Mouse (Mus musculus) heart, embryonic 14.5 days (tissue): ENCODE data around the gene 2610301B20Rik. TPM values are rescaled to one million over a fixed set of nuclear protein-coding genes. Genes with fewer than 3 reads are reported as not detected.
"Not testable (repeated sequence)": the region's sequence is repeated elsewhere in the genome, so short reads cannot be mapped to it uniquely, and the experiment has no call there.

Experiments
- ATAC-seq: fragments of 200-750 bp; cut with Nextera tagmentation; 2 replicates; pipeline ENCODE4 v1.8.0; 2017; ENCODE audit warnings: low read depth, moderate TSS enrichment; ENCODE audit not compliant: insufficient number of reproducible peaks, insufficient read depth, low FRiP score
- H3K27ac ChIP-seq, 2 experiments: fragments of 200-500 bp in 1 of 2; fragments of 300-500 bp in 1 of 2; sonication (generic) in 1 of 2; replicated peaks in 1 of 2; 2 replicates each; pipeline ENCODE4 v1.5.1; 2012 to 2014; ENCODE audit warnings: low read depth in 2 of 2, low read length in 2 of 2, control low read depth in 1 of 2, mild to moderate bottlenecking in 1 of 2, mixed read lengths in 1 of 2; ENCODE audit not compliant: control insufficient read depth in 1 of 2, insufficient read depth in 1 of 2
- H3K27me3 ChIP-seq: fragments of 300-500 bp; sonication (generic); 2 replicates; pipeline ENCODE4 v1.6.1; 2014; ENCODE audit warnings: mild to moderate bottlenecking, low read length, control low read depth; ENCODE audit not compliant: control insufficient read depth, insufficient read depth
- H3K36me3 ChIP-seq: fragments of 300-500 bp; sonication (generic); 2 replicates; pipeline ENCODE4 v1.6.1; 2014; ENCODE audit warnings: mild to moderate bottlenecking, control low read depth, low read length, mixed read lengths; ENCODE audit not compliant: control insufficient read depth, insufficient read depth
- H3K4me1 ChIP-seq, 2 experiments: fragments of 200-500 bp in 1 of 2; fragments of 300-500 bp in 1 of 2; sonication (generic) in 1 of 2; 2 replicates each; pipeline ENCODE4 v1.6.1; 2012 to 2014; ENCODE audit warnings: low read length in 2 of 2, control low read depth in 1 of 2, mixed read lengths in 1 of 2; ENCODE audit not compliant: control insufficient read depth in 2 of 2, insufficient read depth in 2 of 2
- H3K4me2 ChIP-seq: fragments of 300-500 bp; sonication (generic); 2 replicates; pipeline ENCODE4 v1.6.1; 2014; ENCODE audit warnings: mild to moderate bottlenecking, low read length
- H3K4me3 ChIP-seq, 2 experiments: fragments of 200-500 bp in 1 of 2; fragments of 300-500 bp in 1 of 2; sonication (generic) in 1 of 2; 2 replicates each; pipeline ENCODE4 v1.5.1; 2012 to 2014; ENCODE audit warnings: low read length in 2 of 2, mild to moderate bottlenecking in 2 of 2, control low read depth in 1 of 2, low read depth in 1 of 2, moderate library complexity in 1 of 2; ENCODE audit not compliant: control insufficient read depth in 1 of 2, insufficient read depth in 1 of 2
- H3K9ac ChIP-seq: fragments of 300-500 bp; sonication (generic); 2 replicates; pipeline ENCODE4 v1.6.1; 2014; ENCODE audit warnings: mild to moderate bottlenecking, low read length
- H3K9me3 ChIP-seq: fragments of 300-500 bp; sonication (generic); 2 replicates; pipeline ENCODE4 v1.6.1; 2016; ENCODE audit warnings: low read length, control low read depth; ENCODE audit not compliant: control insufficient read depth
- WGBS: fragments of 180-500 bp; shearing (Covaris S2); extraction: QIAGEN DNeasy Blood & Tissue Kit; methylation state at CpG from one replicate; pipeline ENCODE4 v1.1.7; 2014; 5-methylcytosine and 5-hydroxymethylcytosine counted together
- polyA plus RNA-seq: library from polyadenylated mRNA; unstranded; fragments of >200 nt; fragmentation: Nextera tagmentation; extraction: Ambion mirVana; gene quantifications from 2 replicates; pipeline ENCODE4 v1.2.1, GENCODE M21; 2014

The 2610301B20Rik gene
- polyA plus RNA-seq, 1 experiment from 2014 or later, result 24.7 TPM

DNA sequence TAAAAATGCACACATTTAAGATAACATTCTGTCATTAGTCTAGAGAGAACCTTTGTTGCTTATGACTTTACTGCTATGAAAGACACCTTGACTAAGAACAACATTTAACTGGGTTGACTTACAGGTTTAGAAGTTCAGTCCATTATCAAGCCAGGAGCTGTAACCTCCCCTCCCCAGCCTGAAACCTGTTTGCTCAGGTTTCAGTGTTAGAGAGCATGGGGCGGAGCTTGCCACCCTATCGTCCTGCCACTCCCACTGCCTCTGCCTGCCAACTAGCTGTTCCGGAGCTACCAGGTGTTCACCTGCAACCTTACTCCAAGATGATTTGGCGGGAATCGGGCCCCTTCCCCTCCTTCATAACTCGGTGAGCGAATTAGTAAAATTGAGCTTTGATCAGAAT, 37.1 kb downstream of the 2610301B20Rik start:
- not testable (repeated sequence) for H3K27ac ChIP-seq, H3K4me3 ChIP-seq, H3K4me1 ChIP-seq, H3K27me3 ChIP-seq, H3K36me3 ChIP-seq, H3K9me3 ChIP-seq, ATAC-seq, H3K9ac ChIP-seq, H3K4me2 ChIP-seq
- WGBS, result 45% methylated on average over 7 of the region's 7 CpGs

DNA sequence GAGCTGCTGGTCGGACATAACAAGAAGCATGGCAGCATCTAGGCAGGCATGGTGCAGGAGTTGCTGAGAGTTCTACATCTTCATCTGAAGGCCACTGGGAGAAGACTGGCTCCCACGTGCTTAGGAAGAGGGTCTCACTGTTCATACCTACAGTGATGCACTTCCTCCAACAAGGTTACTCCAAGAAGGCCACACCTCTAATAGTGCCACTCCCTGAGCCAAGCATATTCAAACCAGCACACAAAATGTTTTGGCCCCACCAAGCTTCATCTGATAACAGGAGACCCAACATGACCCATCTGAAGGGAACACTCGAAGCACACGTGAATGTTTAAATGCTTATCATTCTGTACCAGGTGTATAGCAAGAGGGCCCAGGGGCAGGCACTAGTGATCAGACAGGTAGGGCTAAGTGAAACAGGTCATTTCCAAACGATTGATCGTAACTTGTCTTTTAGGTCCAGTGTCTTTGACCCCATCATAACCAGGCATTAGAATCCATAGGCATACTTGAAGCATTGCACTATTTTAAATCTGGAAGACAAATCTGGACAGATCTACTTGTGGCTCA, 37.7 kb downstream of the 2610301B20Rik start:
- Histone ChIP-seq H3K4me3 (no peak overlapping the region), H3K27ac (no peak overlapping the region), H3K9ac (no peak overlapping the region), H3K9me3 (no peaks in the 10 kb centered on the region), H3K36me3 (no peaks in the 10 kb centered on the region), H3K4me1 (no peaks in the 10 kb centered on the region), H3K27me3 (no peaks in the 10 kb centered on the region), H3K4me2 (no peak overlapping the region)
- ATAC-seq, result no peak
- WGBS, result 76% methylated on average over 6 of the region's 6 CpGs

DNA sequence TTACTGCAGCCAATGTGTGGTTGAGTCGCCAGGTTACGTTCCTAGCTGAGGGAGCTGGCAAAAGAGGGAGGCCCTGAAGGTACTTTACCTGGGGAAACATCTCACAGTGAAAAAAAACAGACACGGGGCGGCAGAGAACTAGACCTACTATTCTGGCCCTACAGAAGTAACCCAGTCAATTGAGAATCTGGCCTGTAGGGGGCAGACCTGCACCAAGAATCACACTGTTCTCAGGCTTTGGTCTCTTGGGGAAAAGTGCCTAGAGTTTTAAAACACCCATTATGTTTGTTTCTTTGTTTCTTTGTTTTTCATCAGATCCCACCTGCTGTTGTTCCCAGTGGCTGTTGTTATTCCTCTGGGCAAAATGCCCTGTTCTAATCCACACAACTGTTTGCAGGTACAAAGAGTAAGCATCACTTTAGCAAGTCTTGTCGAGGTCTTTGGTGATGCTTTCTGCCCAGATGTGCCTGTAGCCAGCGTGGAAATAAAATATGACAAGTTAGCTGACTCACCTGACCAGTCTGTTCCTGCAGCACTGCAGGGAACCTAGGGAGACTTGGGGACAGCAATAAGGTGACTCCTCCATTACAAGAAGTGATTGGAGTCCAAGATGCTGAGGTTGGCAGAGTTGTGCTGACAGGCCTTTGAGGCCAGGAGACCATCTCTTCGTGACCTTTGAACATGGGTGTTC, 38.5 kb downstream of the 2610301B20Rik start:
- no peak overlapping the region for H3K27ac ChIP-seq
- no peaks in the 10 kb centered on the region for H3K4me1 ChIP-seq
- no peaks in the 10 kb centered on the region for H3K36me3 ChIP-seq
- no peak overlapping the region for H3K4me2 ChIP-seq
- no peaks in the 10 kb centered on the region for H3K27me3 ChIP-seq
- no peak overlapping the region for H3K4me3 ChIP-seq
- no peaks in the 10 kb centered on the region for H3K9me3 ChIP-seq
- no peak overlapping the region for H3K9ac ChIP-seq
- ATAC-seq, result no peak
- WGBS, result 32% methylated on average over 7 of the region's 7 CpGs

DNA sequence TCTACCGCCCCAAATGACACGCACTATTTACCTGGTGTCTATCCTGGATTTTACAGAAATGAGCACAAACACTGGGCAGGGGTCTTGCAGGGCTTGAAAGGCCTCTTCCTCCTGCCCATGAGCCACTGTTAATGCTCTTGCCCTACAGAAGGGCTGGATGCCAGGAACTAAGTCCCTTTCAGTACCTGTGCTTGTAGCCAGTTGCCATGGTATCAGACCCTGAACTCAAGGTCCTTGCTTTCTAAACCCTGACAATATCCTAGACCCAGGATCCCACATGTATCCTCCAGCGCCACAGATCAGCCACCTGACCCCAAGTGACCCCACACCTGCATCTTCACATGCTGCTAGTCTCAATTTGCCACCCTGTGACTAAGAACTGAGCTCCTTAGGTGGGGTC, 39.1 kb downstream of the 2610301B20Rik start:
- no peak overlapping the region for H3K27ac ChIP-seq

DNA sequence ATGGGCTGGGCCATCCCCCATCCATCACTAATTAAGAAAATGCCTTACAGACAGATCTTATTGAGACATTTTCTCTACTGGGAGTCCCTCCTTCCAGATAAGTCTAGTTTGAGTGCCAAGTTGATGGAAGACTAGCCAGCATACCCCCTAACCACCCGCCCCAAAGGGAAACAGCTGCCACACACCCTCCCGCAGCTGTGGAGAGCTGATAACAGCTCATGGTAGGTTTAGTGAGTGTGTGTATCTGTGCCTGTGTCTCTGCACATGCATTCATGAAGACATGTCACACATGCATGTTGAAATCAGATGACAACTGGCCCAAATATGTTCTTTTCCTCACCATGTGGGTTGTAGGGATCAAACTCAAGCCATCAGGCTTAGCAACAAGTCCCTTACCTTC, 40.5 kb downstream of the 2610301B20Rik start:
- Histone ChIP-seq H3K9ac (no peak overlapping the region), H3K27ac (no peak overlapping the region), H3K36me3 (no peaks in the 10 kb centered on the region), H3K4me1 (peaks cover 13 to 15% of the 10 kb centered on the region in 2 experiments), H3K4me3 (no peak overlapping the region), H3K9me3 (no peaks in the 10 kb centered on the region), H3K27me3 (no peaks in the 10 kb centered on the region), H3K4me2 (no peak overlapping the region)
- ATAC-seq, result no peak
- WGBS, result 49% methylated on average over 2 of the region's 2 CpGs

More for the DNA sequence above, 39.1 kb downstream of the 2610301B20Rik start:
- H3K36me3 ChIP-seq, result no peaks in the 10 kb centered on the region
- peaks cover 2 to 5% of the 10 kb centered on the region in 2 experiments; a peak in 3 of 4 replicates for H3K4me1 ChIP-seq
- no peaks in the 10 kb centered on the region for H3K27me3 ChIP-seq
- H3K9ac ChIP-seq, result no peak overlapping the region
- no peak overlapping the region for H3K4me3 ChIP-seq
- H3K9me3 ChIP-seq, result no peaks in the 10 kb centered on the region
- ATAC-seq, result no peak
- WGBS, result 87% methylated on average over 3 of the region's 3 CpGs
- no peak overlapping the region for H3K4me2 ChIP-seq

DNA sequence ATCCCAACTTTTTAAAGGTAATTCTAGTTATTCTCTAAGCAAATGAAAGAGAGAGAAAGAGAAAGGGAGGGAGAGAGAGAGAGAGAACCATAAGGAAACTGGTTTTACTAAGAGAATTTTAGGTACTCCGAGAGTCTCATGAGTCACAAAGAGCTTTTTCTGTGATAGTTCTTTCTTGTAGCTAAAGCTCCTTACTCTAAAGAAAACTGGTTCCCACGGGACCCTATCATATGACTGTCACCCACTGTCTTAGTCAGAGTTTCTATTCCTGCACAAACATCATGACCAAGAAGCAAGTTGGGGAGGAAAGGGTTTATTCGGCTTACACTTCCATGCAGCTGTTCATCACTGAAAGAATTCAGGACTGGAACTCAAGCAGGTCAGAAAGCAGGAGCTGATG, 41.0 kb downstream of the 2610301B20Rik start:
- no peaks in the 10 kb centered on the region for H3K36me3 ChIP-seq
- no peaks in the 10 kb centered on the region for H3K9me3 ChIP-seq
- H3K4me1 ChIP-seq, result peaks cover 13 to 19% of the 10 kb centered on the region in 2 experiments
- ATAC-seq, result no peak
- no peak overlapping the region for H3K4me3 ChIP-seq
- no peak overlapping the region for H3K9ac ChIP-seq
- H3K27me3 ChIP-seq, result no peaks in the 10 kb centered on the region
- H3K27ac ChIP-seq, result no peak overlapping the region
- 72% methylated on average over 3 of the region's 3 CpGs for WGBS
- H3K4me2 ChIP-seq, result no peak overlapping the region

DNA sequence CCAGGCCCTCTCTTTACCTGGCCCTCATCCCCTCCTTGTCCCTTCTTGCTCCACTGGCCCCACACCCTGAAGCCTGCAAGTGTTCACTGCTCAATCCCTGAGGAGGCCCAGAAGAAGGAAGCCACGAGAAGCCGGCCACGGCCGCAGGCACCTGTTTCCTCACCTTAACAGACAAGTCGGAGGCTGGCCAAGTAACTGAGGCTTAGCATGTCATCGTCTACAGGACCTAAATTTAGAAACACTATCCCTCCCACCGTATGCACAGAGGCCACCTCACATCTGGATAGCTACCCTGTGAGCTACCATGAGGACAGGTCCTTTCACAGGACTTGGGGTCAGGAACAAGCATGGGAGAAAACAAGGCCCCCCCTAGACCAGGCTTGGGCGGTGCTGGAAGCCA, 44.1 kb downstream of the 2610301B20Rik start:
- H3K4me2 ChIP-seq, result no peak overlapping the region
- no peaks in the 10 kb centered on the region for H3K36me3 ChIP-seq
- 41% methylated on average over 8 of the region's 8 CpGs for WGBS
- H3K4me3 ChIP-seq, result no peak overlapping the region
- no peaks in the 10 kb centered on the region for H3K27me3 ChIP-seq
- no peak for ATAC-seq
- H3K9ac ChIP-seq, result no peak overlapping the region
- H3K4me1 ChIP-seq, result peaks cover 17 to 23% of the 10 kb centered on the region in 2 experiments
- no peaks in the 10 kb centered on the region for H3K9me3 ChIP-seq
- no peak overlapping the region for H3K27ac ChIP-seq

DNA sequence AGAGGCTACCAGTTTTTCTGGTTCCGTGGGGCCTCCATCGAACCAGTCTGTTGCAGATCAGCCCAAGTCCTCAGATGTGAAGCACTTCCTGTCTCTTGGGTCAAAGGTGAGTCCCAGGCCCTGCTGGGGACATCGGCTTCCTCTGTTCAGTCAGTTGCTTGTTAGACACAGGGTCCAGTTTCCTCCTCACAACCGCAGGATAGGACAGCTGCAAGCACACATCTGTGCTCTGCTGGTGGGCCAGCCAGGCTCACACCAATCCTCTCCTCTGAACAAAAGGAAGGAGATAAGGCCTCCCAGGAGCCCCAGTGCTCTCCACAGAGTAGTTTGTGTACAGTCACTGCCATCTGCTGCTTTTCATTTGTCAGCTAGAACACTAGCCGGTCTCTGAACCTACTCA, 44.8 kb downstream of the 2610301B20Rik start:
- ATAC-seq, result no peak
- H3K9ac ChIP-seq, result no peak overlapping the region
- no peak overlapping the region for H3K27ac ChIP-seq
- no peak overlapping the region for H3K4me2 ChIP-seq
- no peaks in the 10 kb centered on the region for H3K36me3 ChIP-seq
- H3K4me1 ChIP-seq, result peaks cover 19 to 24% of the 10 kb centered on the region in 2 experiments
- WGBS, result 37% methylated on average over 5 of the region's 5 CpGs
- H3K9me3 ChIP-seq, result no peaks in the 10 kb centered on the region
- no peak overlapping the region for H3K4me3 ChIP-seq
- no peaks in the 10 kb centered on the region for H3K27me3 ChIP-seq
